Mouse (Mus musculus) layer of hippocampus, adult 8-10 months (tissue): Measurements from ENCODE around the gene Tbx2. TPM values are rescaled to one million over a fixed set of nuclear protein-coding genes. Genes with fewer than 3 reads are reported as not detected.

ENCODE experiments used
- DNase-seq, 2 experiments: peaks; one replicate each; pipeline ENCODE4 v3.0.0; 2022; ENCODE audit warnings: low spot score in 2 of 2
- total RNA-seq, 4 experiments: library from RNA; stranded (reverse); gene quantifications; 2 replicates each; pipeline ENCODE4 v1.2.4; 2022

The Tbx2 gene
- total RNA-seq, 4 experiments from 2014 or later = 1.4 to 2.0 (median 1.7) TPM

DNA sequence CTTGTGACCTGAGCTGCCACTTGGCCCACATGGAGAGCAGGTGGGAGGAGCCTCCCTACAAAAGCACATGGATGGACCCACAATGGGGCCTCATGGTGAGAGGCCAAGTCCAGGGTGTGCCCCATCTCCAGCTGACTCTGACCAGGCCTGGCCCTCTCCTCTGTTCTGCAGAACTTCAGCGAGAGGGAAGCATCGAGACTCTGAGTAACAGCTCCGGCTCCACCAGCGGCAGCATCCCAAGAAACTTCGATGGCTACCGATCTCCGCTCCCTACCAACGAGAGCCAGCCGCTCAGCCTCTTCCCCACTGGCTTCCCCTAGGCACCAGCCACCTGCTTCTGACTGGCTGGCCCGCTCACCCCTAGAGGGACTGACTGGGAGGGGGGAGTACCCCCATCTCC, 7.3 kb upstream of the Tbx2 start:
- no peak for DNase-seq

DNA sequence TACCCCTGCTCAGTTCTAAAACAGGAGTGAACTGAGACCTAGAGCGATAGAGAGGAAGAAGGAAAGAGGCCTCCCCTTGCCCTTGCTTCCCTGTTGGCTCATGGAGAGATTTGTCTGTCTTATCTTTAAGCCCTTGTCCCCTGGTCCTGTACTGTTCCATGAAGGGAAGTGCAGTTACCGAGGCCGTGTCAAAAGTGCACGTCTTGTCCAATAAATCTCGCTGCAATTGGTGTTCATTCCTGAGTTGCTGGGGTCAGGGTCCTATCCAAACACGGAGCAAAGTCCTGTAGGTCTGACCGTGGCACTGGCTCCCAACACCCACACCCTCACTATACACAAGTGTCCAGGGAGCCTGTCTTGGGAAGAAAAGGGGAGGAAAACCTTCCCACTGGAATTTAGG, 6.5 kb upstream of the Tbx2 start:
- no peak for DNase-seq

DNA sequence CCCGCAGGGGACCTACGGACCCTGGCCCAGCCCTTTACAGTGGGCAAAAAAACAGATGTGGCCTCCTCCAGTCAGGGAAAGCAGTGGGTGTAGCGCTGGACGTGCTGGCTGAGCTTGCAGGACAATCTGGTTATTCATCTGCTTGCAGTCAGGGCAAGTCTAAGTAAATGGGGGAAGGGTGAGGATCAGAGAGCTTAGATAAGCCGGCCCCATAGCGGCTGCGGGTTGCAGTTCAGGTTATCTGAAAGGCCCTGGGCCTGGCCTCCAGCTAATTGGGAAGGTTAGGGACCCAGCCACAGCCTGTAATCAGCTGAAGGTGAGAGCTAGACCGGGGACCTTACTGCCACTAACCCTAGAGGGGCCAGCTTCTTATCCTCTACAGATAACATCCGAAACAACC, 5.0 kb upstream of the Tbx2 start:
- no peak for DNase-seq

DNA sequence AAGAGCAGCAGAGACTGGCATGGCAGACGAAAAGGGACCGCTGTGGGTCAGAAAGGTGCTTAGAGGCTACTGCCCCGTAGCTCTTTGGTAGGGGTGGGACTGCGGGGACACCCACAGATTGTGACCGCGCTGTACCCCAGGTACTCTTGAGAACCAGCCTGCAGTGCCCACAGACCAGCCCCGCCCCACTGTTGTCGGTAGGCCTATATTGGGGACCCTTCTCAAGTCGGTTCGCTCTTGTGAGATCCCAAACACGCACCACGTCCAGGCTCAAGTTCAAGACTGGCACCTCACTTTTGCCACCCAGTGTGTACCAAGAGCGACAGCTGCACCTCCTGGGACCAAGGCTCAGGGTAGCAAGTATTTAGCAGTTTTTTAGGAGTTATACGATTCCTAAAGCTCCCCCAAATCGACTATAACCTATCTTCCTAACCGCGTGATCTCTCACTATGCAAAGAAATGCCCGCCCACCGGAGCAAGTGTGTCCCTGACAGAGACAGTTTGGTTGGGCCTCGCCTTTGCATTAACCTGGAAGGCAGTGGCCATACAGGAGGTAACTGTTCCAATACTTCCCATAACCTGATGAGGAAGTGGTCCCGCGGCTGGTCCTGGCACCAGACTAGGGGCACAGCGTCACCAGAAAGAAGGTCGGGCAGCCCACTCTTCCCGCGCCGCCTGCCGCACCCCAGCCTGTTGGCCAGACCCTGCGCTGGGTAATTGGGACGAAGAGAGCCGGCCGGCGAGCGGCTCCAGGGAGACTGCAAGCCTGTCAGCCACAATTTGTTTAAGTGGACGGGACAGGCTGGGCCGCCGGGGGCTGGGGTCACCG, 3.4 kb upstream of the Tbx2 start:
- no peak for DNase-seq

DNA sequence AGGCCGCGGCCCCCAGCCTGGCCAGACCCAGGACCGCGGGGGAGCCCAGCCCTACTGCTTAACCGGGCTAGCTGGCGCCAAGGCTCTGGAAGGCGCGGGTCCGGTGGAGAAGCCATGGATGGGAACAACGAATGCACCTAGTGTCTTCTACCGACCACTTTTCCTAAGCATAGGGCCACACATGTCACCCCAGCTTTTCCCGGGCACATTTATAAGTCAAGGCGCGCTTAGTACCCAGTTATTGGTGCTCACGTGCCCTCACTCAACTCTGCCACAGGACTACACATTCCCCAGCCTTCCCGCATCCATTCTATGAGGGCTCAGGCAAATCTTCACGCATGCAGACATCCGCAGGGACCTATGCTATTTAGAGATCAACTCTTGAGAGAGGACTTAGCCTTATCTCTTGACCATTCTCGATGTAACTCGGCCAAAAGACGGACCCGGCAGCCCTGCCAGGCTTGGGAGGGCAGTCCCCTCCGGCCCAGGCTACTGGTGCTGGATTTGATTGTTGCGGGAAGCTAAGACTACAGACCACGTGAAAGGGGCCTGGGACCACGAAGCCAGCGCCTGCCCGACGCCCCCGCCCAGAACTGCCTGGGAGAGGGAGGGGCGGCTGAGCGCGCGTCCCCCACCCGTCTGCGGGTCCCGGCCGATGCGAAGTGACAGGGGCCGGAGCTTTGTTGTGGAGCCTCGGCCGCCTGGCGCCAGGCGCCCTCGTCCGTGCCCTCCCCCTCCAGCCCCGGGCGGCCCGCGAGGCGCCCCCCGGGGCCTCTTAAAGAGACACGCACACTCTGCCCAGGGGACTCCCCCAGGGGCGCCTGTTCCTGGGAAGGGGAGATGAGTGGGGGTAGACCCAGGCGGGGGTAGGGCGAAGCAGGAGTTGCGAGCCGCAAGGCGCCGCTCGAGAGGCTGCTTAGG, 2.6 kb upstream of the Tbx2 start:
- no peak for DNase-seq

DNA sequence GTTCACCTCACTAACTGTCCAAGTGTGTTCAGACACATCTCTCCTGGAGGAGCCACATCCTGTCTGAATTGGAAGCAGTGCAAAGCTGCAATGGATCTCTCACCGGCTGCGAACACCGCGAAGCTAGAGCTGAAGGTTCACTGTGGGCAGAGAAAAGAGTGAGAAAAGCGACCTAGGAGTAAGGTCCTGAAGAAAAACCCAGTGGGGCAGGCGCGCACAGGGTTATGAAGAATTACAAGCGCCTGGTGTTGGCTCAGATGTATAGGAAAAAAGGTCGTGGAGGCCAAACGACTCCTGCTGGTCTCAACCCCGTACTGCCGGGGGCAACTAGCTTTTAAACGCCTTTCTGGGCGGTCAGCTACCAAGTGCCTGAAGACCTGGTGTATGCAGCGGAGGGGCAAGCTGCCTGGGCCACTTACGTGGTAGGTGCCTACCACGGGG, 1.4 kb upstream of the Tbx2 start:
- DNase-seq = no peak

DNA sequence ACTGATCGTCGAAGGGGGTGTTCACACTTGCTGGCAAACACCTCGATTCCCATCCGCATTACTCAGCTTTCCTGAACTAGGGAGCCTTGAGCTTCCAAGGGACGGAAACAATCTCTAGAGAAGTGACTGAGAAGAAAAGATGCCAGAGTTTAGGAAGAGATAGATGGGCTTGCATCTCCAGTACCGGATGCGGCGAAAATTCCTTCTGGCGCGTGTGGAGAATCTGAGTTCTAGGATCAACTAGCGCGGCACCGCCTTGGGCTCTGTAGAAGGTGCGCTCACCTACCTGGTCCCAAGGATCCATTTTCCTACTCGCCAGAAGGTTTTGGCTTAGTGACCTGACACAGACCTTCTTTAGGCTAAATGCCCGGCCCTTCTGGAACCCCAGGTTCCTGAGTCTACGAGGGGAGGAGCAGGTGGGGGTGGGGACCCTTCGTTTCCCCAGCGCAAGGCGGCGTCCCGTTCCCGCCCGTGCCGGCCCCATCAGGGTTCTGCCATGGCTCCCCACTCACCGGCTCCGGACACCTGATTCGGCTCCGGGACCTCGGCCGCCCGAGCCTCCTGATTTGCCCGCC, 608 bp upstream of the Tbx2 start:
- no peak for DNase-seq

DNA sequence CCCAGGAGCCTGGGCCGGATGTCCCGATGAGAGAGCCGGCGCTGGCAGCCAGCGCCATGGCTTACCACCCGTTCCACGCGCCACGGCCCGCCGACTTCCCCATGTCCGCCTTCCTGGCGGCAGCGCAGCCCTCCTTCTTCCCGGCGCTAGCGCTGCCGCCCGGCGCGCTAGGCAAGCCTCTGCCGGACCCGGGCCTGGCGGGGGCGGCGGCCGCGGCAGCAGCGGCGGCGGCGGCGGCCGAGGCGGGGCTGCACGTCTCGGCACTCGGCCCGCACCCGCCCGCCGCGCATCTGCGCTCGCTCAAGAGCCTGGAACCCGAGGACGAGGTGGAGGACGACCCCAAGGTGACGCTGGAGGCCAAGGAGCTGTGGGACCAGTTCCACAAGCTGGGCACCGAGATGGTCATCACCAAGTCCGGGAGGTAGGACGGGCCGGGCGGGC, 750 bp downstream of the Tbx2 start:
- no peak for DNase-seq

DNA sequence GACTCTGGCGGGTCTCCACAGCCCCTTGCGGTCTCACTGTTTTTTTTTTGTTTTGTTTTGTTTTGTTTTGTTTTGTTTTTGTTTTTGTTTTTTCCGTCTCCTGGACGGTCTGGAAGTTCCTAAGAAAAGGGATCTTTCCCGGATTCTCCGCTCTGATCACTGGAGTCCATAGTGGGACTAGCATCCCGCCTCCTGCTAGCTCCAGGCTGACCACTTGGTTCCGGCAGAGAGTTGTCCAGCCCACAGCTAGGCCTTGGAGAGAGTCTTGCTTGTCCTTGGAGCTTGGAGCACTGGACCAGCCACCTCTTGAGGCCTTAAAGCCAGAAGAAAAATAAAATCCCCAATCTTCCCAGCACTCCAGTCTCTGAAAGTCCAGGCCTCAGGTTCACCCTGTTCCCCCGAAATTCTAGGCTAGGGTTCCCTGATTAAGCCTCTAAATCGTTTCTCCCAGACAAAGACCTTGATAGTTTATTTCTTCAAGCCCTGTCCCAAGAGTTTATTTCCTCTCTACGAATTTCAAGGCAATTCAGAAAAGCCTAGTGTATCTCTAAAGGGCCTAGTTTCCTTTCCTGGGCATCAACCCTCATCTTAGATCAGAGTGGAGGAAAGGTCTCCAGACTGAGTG, 1.5 kb downstream of the Tbx2 start:
- DNase-seq = no peak

DNA sequence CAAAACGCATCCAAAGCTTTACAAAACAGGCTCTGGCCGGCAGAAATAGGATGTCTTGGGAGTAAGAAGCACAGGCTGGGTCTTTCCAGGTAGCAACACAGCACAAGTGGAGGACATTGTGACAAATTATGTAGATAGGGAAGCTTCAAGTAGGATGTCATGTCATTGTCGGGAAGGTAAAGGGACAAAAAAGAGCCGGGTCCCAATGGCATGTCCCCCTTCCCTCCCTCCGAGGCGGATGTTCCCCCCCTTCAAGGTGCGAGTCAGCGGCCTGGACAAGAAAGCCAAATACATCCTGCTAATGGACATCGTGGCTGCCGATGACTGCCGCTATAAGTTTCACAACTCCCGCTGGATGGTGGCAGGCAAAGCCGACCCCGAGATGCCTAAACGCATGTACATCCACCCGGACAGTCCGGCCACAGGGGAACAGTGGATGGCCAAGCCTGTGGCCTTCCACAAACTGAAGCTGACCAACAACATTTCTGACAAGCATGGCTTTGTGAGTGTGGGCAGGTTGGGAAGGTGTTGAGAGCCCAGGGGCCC, 2.1 kb downstream of the Tbx2 start:
- DNase-seq = no peak

DNA sequence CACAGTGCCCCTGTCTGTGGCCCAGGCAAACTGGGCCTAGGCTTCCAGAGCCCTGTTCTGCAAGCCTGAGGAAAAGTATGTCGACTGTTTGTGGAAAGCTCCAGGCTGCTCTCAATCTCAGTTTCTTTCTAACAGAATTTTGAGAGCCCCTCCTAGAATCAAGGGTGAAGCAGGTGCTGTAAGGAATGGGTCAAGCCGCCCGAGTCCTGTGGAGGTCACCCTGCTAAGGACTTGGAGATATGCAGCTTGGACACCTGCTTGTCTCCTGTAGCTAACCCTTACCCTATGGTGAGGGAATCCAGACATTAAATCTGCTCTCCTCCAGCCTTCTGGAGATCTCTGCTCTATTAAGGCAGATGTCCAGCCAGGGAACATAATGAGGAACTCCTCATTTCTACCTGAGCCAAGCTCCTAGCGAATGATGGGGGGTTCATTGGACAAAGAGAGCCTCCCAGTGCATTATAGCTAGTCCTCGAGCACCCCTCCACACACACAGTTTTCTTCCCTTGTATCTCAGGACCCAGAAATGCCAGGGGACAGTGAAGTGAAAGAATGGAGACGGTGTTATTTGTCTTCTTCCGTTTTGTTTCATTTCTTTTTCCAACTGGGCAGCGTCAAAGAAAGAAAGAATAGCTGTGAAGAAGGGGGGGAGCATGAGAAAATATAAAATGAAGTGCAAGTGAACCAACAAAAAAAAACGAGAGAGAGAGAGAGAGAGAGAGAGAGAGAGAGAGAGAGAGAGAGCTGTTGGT, 2.8 kb downstream of the Tbx2 start:
- DNase-seq = no peak

DNA sequence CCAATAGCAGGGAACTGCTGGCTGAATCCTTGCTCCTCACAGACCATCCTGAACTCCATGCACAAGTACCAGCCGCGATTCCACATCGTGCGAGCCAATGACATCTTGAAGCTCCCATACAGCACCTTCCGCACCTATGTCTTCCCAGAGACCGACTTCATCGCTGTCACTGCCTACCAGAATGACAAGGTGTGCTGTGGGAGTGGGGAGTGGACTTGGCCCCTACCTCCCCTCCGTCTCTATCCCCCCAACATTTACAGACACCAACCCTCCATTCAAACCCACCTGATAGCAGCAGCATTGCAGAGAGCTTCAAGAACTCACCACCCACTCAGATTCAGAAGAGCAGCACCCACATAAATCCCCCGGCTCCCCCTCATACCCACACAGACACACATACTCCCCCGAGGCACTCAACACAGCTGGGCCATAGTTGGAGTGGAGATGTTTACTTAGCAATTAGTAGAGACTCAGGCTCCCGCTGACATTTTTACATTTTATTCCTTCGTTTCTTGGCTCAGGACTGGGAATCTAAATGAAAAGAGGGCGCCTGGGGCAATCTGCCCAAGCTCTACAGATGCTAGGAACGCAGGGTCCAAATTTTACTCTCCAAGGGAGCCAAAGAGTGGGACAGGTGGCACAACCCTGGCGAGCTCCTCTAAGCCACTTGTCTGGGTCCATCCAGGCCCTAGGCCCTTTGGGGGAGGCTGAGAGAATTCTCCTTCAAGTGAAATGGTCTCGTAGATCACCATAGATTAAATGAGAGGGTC, 3.6 kb downstream of the Tbx2 start:
- no peak for DNase-seq

DNA sequence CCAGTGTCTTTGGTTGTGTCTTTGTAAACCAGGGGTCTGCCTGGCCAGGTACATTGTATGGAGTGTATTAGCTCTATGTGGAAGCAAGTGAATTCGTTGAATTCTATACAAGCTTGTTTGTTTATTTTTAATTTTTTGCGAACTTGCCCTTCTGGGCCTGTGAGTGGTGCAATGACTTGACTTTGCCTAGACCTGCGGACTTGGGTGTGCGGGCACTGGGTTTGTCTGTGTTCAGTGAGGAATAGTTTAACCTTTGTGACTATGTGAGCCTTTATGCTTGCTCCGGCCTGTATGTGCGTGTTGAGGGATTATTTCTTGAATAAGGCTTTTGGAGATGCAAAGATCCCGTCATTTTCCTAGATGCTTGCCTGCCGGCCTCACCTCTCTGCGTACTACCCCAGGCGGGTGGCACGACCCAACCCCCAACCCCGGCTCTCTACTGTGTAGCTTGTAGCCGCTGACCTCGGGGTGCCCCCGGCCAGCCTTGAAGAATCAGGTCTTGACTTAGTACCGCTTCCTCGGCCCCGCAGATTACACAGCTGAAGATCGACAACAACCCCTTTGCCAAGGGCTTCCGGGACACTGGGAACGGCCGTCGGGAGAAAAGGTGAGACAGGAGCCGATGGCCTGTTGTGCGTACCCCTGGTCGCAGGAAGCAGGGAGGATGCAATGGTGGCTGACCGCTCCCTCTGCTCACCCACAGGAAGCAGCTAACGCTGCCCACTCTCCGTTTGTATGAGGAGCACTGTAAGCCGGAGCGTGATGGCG, 4.4 kb downstream of the Tbx2 start:
- DNase-seq = no peak

DNA sequence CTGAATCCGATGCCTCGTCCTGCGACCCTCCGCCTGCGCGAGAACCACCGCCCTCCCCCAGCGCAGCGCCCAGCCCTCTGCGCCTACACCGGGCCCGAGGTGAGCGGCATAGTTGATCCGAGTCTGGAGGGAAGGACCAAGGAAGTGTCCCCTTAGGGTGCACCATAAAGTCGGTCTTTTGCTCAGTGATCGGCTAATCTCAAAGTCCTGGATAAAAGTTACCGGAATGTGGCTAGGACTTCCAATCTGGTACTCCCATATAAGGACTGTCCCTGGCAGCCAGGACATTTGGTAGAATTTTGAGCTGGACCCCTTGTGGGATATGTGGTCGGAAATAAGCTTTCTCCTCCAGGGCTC, 4.9 kb downstream of the Tbx2 start:
- DNase-seq = no peak

DNA sequence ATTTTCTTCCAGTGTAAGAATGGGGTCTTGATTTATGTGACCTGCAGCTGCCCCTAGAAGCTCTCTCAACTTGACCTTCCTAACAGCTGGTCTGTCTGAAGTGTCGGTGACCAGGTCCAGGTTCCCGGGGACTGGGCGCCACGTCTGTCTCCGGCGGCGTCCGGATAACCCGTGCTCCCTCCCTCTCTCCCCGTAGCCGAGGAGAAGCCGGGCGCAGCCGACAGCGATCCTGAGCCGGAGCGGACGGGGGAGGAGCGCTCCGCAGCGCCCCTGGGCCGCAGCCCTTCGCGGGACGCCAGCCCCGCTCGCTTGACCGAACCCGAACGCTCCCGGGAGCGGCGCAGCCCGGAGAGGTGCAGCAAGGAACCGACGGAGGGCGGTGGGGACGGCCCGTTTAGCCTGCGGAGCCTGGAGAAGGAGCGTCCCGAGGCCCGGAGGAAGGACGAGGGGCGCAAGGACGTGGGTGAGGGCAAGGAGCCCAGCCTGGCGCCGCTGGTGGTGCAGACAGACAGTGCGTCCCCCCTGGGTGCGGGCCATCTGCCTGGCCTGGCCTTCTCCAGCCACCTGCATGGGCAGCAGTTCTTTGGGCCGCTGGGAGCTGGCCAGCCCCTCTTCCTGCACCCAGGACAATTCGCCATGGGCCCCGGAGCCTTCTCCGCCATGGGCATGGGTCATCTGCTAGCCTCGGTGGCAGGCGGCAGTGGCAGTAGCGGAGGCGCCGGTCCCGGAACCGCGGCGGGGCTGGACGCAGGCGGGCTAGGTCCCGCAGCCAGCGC, 5.5 kb downstream of the Tbx2 start:
- no peak for DNase-seq

DNA sequence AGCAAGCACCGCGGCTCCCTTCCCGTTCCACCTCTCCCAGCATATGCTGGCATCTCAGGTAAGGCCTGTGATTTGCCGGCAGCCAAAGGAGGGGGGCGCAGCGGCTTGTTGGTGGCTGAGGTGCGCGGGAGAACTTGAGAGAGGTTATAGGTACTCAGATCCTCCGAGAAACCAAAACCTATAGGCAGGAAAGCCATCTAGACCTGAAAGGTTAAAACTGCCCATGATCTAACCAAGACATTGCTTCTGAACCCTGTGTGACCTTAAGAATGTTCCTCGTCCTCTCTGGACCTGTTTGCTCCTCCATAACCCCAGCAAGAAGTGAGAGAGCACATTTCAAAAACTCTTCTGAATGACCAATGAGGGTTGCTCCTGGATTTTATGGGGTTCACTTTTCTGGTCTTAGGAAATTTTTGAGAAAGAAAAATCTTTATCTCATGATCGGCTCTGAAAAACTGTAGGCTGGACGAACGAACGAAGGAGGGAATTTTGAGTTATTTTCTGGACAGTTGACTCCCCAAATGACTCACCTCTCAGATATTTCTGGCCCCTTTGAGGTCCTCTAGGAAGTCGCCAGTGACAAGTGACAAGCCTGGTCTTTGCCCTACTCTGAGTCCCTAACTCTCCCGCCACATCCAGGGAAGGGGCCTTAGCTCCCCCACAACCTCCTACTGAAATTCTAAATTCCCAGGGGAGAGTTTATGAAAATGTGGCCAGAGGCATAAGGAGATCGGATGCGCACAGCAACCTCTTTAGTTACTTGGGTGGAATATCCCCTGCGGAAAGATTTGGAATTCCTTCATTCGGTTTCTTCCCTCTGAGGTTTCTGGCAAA, 6.3 kb downstream of the Tbx2 start:
- no peak for DNase-seq

DNA sequence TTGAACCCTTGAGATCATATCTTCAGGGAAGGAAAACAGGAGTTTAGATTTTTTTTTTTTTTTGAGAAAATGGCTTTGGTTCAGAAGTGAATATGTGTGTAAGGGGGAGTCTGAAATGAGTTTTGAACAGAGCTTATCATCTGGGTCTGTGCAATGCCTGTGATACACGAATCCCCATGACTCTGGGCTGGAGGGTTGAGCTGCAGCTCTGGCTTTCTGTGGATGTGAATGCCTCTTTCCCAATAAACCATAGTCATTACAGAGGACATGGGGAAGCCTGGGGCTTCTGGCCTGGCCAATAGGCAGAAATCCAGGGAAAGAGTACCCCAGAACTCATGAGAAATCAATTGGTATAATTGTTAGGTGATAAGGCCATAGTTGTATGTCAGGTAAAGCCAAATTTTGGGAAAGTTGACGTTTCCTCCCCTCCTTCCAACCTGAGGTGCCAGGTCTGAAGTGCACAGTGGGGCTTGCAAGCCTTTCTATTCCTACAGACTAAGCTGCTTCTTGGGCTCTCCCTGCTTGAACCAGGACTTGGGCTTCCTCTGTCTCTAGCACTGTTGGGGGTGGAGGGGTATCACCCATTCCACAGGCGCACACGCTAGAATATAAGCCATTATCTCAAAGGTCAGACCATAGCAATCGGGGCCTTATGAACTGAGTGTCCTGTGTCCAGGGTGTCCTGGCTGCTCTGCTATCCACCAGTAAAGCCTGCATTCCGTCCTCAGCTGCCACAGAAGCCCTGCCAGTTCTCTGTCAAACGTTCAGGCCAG, 7.1 kb downstream of the Tbx2 start:
- DNase-seq = no peak
